Mouse (Mus musculus): ENCODE results near the gene Soga1. TPM values are rescaled to one million over a fixed set of nuclear protein-coding genes. Genes with fewer than 3 reads are reported as not detected.

The Soga1 gene
- total and polyA plus RNA-seq, 3 experiments = 2.6 to 16.4 (median 6.0) TPM

GRCm38 (mm10) chr2:157073378-157074052 lies 5.5 kb downstream of the Soga1 start:
- H3K27me3 ChIP-seq (ENCODE audit: insufficient read depth, low read length) = peaks cover 59% of the 10 kb centered on the region
- DNase-seq (ENCODE audit: low spot score) = no peak
- no peaks in the 10 kb centered on the region for H3K36me3 ChIP-seq (replicated peaks)
- H3K4me3 ChIP-seq (ENCODE audit: low read depth, low read length) = no peak overlapping the region
- H3K4me1 ChIP-seq (ENCODE audit: insufficient read depth, low read depth, low read length) = peaks cover 4% of the 10 kb centered on the region; the same call in 1 of the 2 replicates
- H3K9me3 ChIP-seq (replicated peaks) = peaks cover 5% of the 10 kb centered on the region
- TF ChIP-seq TAL1 (conservative IDR thresholded peaks at IDR 0.05; ENCODE audit: low read depth, low read length) (no peak), GATA1 (IDR thresholded peaks at IDR 0.05; ENCODE audit: borderline replicate concordance, low read length) (no peak), GATA2 (IDR thresholded peaks at IDR 0.05; ENCODE audit: borderline replicate concordance, low read depth, low read length) (no peak)
- no peak for ATAC-seq (ENCODE audit: extremely low read depth, insufficient number of reproducible peaks, low FRiP score, poor library complexity, severe bottlenecking)

GRCm38 (mm10) chr2:157072316-157072990 lies 6.6 kb downstream of the Soga1 start:
- DNase-seq (ENCODE audit: low spot score) = no peak
- no peak overlapping the region for H3K4me3 ChIP-seq (ENCODE audit: low read depth, low read length)

GRCm38 (mm10) chr2:157071556-157071955 lies 7.5 kb downstream of the Soga1 start:
- ATAC-seq (ENCODE audit: extremely low read depth, insufficient number of reproducible peaks, low FRiP score, poor library complexity, severe bottlenecking) (no peak), DNase-seq (ENCODE audit: low spot score) (no peak)
- Histone ChIP-seq H3K9me3 (replicated peaks) (no peaks in the 10 kb centered on the region), H3K36me3 (replicated peaks) (no peaks in the 10 kb centered on the region), H3K4me1 (ENCODE audit: insufficient read depth, low read depth, low read length) (peaks cover 5% of the 10 kb centered on the region; the same call in 1 of the 2 replicates), H3K4me3 (ENCODE audit: low read depth, low read length) (no peak overlapping the region), H3K27me3 (ENCODE audit: insufficient read depth, low read length) (peaks cover 59% of the 10 kb centered on the region)
- TF ChIP-seq POLR2AphosphoS5 (IDR thresholded peaks at IDR 0.05; ENCODE audit: insufficient replicate concordance, low read depth, low read length) (no peak), GATA2 (IDR thresholded peaks at IDR 0.05; ENCODE audit: borderline replicate concordance, low read depth, low read length) (no peak), TAL1 (conservative IDR thresholded peaks at IDR 0.05; ENCODE audit: low read depth, low read length) (no peak), GATA1 (IDR thresholded peaks at IDR 0.05; ENCODE audit: borderline replicate concordance, low read length) (no peak)

More at GRCm38 (mm10) chr2:157072316-157072990, 6.6 kb downstream of the Soga1 start:
- no peak for ATAC-seq (ENCODE audit: extremely low read depth, insufficient number of reproducible peaks, low FRiP score, poor library complexity, severe bottlenecking)
- TF ChIP-seq GATA1 (IDR thresholded peaks at IDR 0.05; ENCODE audit: borderline replicate concordance, low read length) = no peak
- TF ChIP-seq GATA2 (IDR thresholded peaks at IDR 0.05; ENCODE audit: borderline replicate concordance, low read depth, low read length) = no peak
- TF ChIP-seq TAL1 (conservative IDR thresholded peaks at IDR 0.05; ENCODE audit: low read depth, low read length) = no peak
- no peak for TF ChIP-seq CTCF (IDR thresholded peaks at IDR 0.05; ENCODE audit: low read depth, low read length)
- H3K27me3 ChIP-seq (ENCODE audit: insufficient read depth, low read length) = peaks cover 56% of the 10 kb centered on the region
- no peaks in the 10 kb centered on the region for H3K36me3 ChIP-seq (replicated peaks)
- H3K4me1 ChIP-seq (ENCODE audit: insufficient read depth, low read depth, low read length) = peaks cover 5% of the 10 kb centered on the region; the same call in 1 of the 2 replicates
- H3K9me3 ChIP-seq (replicated peaks) = no peaks in the 10 kb centered on the region

GRCm38 (mm10) chr2:157070365-157070764 lies 8.7 kb downstream of the Soga1 start:
- Histone ChIP-seq H3K27me3 (ENCODE audit: insufficient read depth, low read length) (peaks cover 65% of the 10 kb centered on the region), H3K36me3 (replicated peaks) (no peaks in the 10 kb centered on the region), H3K4me3 (ENCODE audit: low read depth, low read length) (no peak overlapping the region), H3K9me3 (replicated peaks) (no peaks in the 10 kb centered on the region), H3K4me1 (ENCODE audit: insufficient read depth, low read depth, low read length) (peaks cover 5% of the 10 kb centered on the region; the same call in 1 of the 2 replicates)
- no peak for ATAC-seq (ENCODE audit: extremely low read depth, insufficient number of reproducible peaks, low FRiP score, poor library complexity, severe bottlenecking)
- DNase-seq (ENCODE audit: low spot score) = no peak
- no peak for TF ChIP-seq GATA2 (IDR thresholded peaks at IDR 0.05; ENCODE audit: borderline replicate concordance, low read depth, low read length)
- no peak for TF ChIP-seq POLR2AphosphoS5 (IDR thresholded peaks at IDR 0.05; ENCODE audit: insufficient replicate concordance, low read depth, low read length)
- TF ChIP-seq TAL1 (conservative IDR thresholded peaks at IDR 0.05; ENCODE audit: low read depth, low read length) = no peak
- no peak for TF ChIP-seq CTCF (IDR thresholded peaks at IDR 0.05; ENCODE audit: low read depth, low read length)
- no peak for TF ChIP-seq GATA1 (IDR thresholded peaks at IDR 0.05; ENCODE audit: borderline replicate concordance, low read length)

- Histone ChIP-seq H3K4me1 (ENCODE audit: insufficient read depth, low read depth, low read length) (peaks cover 5% of the 10 kb centered on the region; the same call in 1 of the 2 replicates), H3K27me3 (ENCODE audit: insufficient read depth, low read length) (peaks cover 70% of the 10 kb centered on the region), H3K36me3 (replicated peaks) (no peaks in the 10 kb centered on the region), H3K9me3 (replicated peaks) (no peaks in the 10 kb centered on the region), H3K4me3 (ENCODE audit: low read depth, low read length) (no peak overlapping the region)
- TF ChIP-seq POLR2AphosphoS5 (IDR thresholded peaks at IDR 0.05; ENCODE audit: insufficient replicate concordance, low read depth, low read length) (no peak), GATA1 (IDR thresholded peaks at IDR 0.05; ENCODE audit: borderline replicate concordance, low read length) (no peak), TAL1 (conservative IDR thresholded peaks at IDR 0.05; ENCODE audit: low read depth, low read length) (no peak), GATA2 (IDR thresholded peaks at IDR 0.05; ENCODE audit: borderline replicate concordance, low read depth, low read length) (no peak), CTCF (IDR thresholded peaks at IDR 0.05; ENCODE audit: low read depth, low read length) (no peak)
- ATAC-seq (ENCODE audit: extremely low read depth, insufficient number of reproducible peaks, low FRiP score, poor library complexity, severe bottlenecking) (no peak), DNase-seq (ENCODE audit: low spot score) (no peak)
These were observed 9.2 kb downstream of the Soga1 start for GRCm38 (mm10) chr2:157069755-157070315.

GRCm38 (mm10) chr2:157069355-157069735 lies 9.7 kb downstream of the Soga1 start:
- no peaks in the 10 kb centered on the region for H3K9me3 ChIP-seq (replicated peaks)
- no peak for DNase-seq (ENCODE audit: low spot score)
- peaks cover 75% of the 10 kb centered on the region for H3K27me3 ChIP-seq (ENCODE audit: insufficient read depth, low read length)
- no peak for ATAC-seq (ENCODE audit: extremely low read depth, insufficient number of reproducible peaks, low FRiP score, poor library complexity, severe bottlenecking)
- no peaks in the 10 kb centered on the region for H3K36me3 ChIP-seq (replicated peaks)
- peaks cover 5% of the 10 kb centered on the region; the same call in 1 of the 2 replicates for H3K4me1 ChIP-seq (ENCODE audit: insufficient read depth, low read depth, low read length)
- no peak for TF ChIP-seq GATA2 (IDR thresholded peaks at IDR 0.05; ENCODE audit: borderline replicate concordance, low read depth, low read length)
- TF ChIP-seq TAL1 (conservative IDR thresholded peaks at IDR 0.05; ENCODE audit: low read depth, low read length) = no peak
- TF ChIP-seq POLR2AphosphoS5 (IDR thresholded peaks at IDR 0.05; ENCODE audit: insufficient replicate concordance, low read depth, low read length) = no peak
- no peak for TF ChIP-seq GATA1 (IDR thresholded peaks at IDR 0.05; ENCODE audit: borderline replicate concordance, low read length)
- TF ChIP-seq CTCF (IDR thresholded peaks at IDR 0.05; ENCODE audit: low read depth, low read length) = no peak
- H3K4me3 ChIP-seq (ENCODE audit: low read depth, low read length) = no peak overlapping the region
